Mouse (Mus musculus): ENCODE measurements around the gene Glis2.
"Not testable (repeated sequence)": the region's sequence is repeated elsewhere in the genome, so short reads cannot be mapped to it uniquely, and the experiment has no call there.

Glis2 gene

DNA sequence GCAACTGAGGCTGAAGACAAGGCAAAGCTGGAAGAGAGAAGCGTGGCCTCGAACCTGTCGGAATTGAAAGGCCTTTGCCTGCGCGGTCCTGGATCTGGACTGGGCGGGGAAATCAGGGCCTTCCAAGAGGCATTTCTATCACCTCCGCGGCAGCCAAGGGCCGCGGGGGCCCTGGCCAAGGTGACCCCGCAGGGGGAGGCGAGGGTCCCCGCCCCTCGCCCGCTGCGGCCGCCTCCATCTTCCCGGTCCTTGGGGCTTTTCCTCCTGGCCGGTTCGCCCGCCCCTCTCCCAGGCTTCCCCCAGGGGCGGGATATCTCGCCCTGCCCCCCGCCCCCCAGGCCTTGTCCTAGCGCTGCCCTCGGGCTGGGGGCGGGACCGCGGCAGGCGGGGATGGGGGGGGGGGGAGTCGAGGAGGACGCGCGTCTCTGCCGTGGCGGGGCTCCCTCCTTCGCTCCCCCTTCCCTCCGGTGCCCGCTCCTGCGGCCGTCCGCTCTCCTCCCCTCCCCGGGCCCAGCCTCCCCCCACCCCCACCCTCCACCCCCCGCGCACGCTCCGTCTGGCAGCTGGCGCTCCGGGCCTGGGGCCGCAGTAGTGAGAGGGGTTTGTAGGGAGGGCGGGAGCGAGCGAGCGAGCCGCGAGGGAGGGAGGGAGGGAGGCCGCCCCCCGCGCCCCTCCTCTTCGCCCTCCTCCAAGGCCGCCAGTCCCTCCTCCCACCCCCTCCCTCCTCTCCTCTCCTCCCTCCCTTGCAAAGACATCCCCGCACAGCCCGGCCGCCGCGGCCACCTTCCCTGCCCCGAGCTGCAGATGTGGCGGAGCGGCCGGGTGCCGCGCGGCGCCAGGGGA is at the start of gene Glis2:
Gene Glis2, plus strand, starts transcription at position 743 of the 843 bp plus-strand sequence.
- DNase-seq (ENCODE audit: low spot score): peak; percentile 80

DNA sequence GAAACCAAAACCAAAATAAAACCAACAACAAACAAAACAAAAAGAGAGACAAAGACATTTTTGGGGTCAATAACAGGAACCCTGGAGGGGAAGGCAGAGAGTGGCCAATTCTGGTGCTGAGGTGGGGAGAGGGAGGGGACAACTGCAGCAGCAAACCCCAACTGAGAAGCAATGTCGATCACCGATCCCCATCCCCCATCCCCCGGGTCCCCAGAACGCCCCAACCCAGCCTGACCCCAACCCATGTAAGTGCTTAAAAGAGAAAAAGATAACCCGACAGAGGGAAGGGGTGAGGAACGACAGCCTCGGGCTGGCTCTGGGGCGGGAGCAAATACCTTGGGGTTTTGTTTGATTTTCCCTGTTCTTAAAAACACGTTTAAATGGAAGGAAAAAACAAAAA is 49.7 kb upstream of the Glis2 start:
- peak; percentile 51 for DNase-seq (ENCODE audit: low spot score)

DNA sequence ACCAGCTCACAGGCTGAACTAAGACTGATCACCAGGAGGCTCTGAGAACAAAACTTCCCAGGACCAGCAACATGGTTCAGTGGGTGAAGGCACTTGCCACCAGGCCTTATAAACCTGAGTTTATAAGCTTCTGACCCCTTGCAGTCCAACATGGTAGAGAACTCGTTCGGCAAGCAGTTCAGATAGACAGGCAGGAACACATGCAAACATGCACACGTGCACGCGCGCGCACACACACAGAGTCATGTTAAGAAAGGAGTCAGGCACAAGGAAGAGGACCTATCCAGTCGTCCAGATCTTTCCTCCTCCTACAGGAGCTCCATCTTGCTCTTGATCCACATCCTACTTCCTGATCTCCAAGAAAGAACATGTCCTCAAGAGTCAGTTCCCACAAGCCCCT is 47.7 kb upstream of the Glis2 start:
- DNase-seq (ENCODE audit: low spot score): no peak

DNA sequence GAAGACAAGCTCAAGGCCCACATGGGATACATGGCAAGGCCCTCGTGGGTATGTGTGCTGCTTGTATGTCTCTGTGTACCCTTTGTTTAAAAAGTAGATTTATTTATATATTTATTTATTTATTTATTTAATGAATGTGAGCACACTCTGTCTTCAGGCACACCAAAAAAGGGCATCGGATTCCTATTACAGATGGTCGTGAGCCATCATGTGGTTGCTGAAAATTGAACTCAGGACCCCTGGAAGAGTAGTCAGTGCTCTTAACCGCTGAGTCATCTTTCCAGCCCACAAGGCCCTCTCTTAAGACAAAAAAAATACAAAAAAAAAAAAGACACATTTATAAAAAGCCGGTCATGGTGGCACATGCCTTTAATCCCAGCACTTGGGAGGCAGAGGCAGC is 46.9 kb upstream of the Glis2 start:
- DNase-seq (ENCODE audit: low spot score): no peak

DNA sequence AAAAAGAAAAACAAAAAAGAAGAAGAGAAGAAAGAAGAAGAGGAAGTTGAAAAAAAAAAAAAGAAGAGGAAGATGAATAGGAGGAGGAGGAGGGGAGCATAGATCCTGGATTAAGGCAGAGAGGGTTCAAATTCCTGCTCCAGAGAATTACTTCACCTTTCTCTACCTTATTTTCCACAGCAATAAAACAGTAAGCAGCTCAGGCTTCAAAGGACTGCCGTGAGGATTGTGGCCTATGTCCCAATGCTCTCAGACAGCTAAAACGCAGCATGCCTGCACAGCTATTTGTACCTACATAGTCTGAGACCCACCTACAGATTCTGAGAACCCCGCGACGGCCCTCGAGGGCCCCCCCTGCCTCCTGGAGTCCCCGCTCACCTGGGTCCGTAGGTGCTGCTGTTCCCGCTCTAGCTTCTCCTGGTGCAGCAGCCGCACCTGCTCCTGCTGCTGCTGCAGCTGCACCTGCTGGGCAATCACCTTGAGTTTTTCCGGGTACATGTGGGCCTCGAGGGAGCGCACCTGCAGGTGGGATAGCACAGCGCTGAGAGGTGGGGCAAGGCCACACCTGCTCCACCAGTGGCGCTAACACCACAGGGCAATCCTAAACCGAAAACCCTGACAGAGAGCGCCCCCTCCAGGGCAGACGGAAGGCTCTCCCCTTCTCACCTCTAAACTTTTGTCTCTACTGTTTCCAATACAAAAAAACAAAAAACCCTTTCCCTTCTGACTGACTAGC is 45.4 kb upstream of the Glis2 start:
- peak; percentile 60 for DNase-seq (ENCODE audit: low spot score)

DNA sequence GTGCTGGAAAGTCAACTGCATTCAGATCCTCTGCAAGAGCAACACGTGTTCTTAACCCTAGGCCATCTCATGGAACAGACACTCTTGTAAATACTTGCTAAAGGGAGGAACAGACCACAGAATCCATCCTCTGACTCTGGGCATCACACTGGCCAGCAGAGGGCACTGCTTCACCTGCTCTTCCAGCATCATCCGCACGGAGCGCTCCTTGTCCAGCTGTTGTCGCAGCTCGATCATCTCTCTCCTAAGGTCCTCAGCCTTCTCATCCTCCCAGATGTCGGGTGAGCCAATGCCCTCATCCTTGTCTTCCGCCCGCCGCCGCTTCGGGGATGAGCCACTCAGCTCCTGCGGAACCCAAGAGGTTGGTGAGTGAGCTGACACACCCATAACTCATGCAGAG is 43.5 kb upstream of the Glis2 start:
- DNase-seq (ENCODE audit: low spot score): peak; percentile 85

DNA sequence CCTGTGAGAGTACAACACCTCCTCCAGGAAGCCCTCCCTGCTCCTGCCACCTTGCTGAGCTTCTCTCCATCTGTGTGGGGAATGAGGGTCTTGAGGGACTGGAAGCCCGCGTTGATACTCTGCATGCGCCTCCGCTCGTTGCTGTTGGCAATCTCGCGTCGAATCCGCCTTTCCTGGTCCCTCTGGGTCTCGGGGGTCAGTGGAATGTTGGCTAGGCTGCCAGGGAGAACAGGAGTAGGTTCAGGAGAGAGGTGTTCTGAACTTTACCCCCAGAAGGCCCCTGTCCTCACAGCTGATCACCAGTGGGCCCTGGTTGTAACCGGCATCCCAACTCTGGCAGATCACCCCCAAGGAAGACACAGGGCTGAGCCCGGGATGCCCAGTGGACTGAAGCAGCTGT is 42.6 kb upstream of the Glis2 start:
- no peak for DNase-seq (ENCODE audit: low spot score)

DNA sequence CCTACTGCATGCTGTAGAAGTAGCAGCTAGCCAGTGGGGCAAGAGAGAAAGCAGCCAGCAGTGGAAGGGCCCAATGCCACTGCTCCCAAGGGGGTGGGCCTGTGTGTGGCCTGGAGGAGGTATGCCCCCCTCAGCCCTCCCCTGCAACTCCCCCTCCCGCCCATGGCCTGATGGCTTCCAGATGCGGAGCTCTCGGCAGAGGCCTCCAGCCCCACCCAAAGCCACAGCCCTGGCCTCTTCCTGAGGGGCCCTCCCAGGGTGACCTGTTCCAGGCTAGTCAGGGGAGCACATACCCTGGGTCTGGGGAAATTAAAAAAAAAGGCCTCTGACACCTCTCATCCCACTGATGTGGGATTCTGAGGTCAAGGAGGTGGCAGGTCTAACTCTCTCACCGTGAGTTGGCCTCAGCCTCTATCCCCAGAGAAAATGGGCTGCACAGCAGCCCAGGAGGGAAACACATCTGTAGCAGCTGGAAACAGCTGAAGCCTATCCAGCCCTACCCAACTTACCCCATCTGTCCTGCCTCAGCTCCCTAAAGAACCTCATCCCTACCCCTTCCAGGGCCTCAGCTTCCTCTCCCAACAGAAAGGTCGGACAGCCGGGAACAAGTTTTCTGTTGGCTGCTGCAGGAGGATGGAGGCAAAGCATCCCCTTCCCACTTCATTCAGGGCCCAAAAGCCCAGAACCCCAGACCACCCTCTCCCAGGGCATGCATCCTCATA is 41.5 kb upstream of the Glis2 start:
- DNase-seq (ENCODE audit: low spot score): peak; percentile 63

DNA sequence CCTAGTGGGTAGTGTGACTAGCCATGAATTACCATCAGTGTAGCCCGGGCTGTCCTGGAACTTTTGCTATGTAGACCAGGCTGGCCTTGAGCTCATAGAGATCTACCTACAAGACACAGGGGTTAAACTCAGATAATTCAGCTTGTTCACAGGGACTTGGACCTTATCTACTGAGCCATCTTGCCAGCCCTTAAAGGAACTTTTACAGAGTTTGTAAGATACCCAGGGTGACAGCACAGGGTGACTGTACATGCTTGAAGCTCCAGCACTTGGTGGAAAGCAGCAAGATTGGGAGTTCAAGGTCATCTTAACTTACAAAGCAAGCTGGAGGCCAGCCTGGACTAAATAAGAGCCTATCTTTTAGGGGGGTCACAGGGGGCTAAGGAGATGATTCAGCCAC is 39.0 kb upstream of the Glis2 start:
- no peak for DNase-seq (ENCODE audit: low spot score)

DNA sequence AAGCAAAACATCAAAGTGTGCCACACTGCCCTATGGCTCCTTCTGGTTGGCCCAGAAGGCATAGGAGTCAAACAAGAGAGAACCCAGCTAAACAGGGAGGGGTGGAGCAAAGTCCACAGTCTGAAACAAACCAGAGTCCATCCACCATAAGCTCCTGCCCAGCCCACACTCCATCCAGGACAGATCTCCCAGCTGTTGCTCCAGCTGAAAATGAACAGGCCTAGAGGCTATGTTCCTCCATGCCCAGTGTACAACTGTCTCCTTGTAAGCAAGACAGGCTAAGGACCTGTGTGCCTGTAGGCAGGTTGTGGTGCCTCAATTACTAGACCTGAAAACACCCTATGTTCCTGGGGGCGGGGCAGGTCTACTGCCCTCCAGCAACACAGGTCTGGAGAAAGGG is 37.4 kb upstream of the Glis2 start:
- DNase-seq (ENCODE audit: low spot score): peak; percentile 46

DNA sequence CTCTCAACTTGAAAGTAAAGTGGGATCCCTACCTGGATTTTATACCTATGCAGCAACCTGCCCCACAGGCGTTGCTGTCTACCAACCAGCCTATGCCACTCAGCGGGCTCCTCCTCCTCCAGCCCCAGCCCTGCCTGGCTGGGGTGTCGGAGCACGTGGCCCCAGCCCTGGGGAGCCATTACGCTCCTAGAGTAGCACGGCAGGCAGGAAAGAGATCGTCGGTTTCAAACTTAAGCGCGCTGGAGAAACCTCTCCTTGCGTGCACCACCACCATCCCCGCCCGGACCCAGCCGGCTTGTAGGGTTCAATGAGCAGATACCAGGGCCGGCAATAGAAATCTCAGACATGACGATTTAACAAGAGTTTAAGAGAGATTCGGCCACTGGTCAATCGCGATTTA is 36.6 kb upstream of the Glis2 start:
- DNase-seq (ENCODE audit: low spot score): peak; percentile 73

DNA sequence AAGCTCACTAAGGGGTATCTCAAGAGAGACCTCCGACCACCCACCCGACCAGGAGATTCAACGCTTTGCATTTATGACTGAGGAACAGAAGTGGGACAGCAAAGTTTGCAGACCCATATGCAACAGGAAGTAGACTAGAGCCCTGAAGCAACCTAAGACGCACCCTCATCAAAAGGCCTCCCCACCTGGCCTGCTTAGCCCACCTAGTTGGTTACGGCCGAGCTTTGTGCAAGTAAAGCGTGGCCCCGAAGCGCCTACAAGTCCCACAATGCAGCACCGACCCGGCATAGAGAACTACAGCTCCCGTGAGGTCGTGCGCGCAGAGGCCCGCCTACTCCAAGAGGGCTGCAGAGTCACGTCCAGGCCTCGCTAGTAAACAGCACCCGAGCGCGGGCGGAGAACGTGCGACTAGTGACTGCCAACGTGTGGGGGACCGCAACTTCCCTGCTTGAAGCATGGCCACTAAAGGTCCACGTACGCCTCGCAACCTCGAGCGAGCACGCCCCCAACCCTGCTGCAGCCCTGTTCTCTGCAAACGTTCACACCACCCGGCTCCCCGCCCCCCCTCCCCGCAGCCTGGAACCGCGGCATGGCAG is 36.0 kb upstream of the Glis2 start:
- DNase-seq (ENCODE audit: low spot score): peak; percentile 89

DNA sequence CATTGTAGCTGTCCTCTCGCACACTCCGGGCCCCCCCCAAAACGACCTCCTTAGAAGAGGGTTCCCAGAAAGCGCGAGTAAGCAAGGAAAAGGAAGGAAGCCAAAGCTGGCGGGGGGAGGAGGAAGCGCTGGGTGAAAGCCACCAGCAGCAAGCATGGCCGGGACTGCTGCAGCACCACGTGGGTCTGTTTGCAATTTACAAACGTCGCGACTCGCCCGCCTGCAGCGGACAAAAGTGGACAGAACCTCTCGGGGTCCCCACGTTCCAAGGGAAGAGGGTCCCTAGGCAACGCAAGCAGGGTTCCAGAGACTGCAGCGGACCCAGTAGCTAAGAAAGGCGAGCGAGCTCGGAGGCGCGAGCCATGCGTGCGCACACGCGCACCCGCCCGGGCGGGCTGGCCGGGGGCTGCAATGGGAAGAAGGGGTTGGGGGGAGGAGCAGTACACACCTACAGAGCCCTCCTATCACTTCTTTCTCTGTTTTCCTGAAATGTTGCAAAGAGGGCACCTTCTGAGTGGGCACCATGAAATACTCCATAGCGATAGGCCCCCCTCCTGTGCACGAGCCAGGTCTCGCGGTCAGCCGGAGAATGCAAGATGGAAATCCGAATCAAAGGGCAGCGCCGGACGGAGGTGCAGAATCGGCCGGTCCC is 35.4 kb upstream of the Glis2 start:
- DNase-seq (ENCODE audit: low spot score): peak; percentile 76

DNA sequence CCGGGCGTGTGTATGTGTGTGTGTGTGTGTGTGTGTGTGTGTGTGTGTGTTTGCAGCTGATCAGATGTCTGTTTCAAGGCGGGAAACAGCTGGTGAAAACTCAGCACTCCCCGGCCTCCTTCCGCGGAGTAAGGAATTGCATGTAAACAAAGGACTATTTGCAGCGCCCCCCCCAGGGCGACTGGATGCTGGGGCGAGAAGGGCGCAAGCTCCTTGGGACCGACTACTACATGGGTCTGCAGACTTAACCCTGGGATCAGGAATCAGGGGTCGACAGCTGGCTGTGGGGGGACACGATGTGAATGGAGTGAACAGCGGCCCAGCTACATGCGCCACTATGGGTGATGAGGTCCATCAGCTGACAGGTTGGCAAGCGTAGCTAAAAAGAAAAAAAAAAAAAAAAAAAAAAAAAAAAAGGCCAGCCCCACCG is 34.8 kb upstream of the Glis2 start, which contains the start of gene Tfap4:
Gene Tfap4, minus strand, starts transcription at position 140 of the 430 bp plus-strand sequence.
- peak; percentile 88 for DNase-seq (ENCODE audit: low spot score)

DNA sequence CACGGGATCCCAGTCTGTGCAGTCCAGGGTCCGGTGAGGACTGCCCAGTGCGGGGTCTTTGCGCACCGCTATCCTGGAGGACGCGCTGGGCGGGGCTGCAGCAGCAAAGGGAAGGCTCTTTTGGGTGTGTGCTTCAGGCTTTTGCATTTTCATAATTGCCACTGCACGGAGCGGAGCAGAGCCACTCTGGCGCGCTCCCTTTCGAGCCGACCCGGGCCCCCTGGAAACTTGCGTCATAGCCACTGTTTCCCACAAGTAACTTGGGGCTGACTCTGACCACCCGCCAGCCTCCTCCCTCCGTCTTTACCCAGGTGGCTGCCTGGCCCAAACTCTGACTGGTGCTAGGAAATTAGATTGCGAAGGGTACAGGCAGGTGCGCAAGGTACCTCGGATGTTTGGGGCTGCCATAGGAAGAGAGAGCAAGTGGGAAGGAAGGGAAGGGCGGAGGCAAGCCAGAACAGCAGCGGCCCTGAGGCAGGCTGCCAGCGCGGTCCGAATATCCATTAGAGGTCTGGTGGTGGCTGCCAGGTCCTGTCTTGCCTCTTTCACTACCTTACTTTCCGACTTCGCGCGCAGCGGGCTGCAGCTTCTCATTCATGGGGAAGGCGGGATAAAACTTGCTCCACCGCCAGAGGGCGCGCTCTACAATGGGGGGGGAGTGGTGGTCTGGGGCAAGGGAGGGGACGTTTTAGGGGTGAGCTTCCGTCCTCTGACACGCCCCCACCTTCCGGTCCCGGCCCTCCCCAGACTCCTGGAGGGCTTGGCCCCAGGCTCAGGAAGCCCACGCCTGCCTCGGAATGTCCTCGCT is 34.2 kb upstream of the Glis2 start:
- peak; percentile 84 for DNase-seq (ENCODE audit: low spot score)

DNA sequence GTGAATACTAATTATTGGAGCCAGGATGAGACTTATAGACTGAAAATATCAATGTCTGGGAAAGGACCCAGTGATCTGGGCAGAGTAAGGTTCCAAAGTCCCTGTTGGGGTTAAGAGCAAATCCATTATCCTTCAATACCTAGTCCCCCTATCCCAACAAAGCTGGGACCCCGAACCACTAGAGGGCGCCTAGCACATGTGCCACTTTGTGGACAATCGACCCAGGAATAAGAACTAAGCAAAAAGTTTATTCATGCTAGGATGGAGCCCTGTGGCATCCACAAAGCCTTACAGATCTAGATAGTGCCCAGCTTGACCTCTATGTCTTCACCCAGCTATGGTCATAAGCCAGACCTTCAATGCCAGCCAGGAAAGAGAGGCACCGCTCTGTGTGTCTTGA is 26.6 kb upstream of the Glis2 start:
- peak; percentile 94 for DNase-seq (ENCODE audit: low spot score)

DNA sequence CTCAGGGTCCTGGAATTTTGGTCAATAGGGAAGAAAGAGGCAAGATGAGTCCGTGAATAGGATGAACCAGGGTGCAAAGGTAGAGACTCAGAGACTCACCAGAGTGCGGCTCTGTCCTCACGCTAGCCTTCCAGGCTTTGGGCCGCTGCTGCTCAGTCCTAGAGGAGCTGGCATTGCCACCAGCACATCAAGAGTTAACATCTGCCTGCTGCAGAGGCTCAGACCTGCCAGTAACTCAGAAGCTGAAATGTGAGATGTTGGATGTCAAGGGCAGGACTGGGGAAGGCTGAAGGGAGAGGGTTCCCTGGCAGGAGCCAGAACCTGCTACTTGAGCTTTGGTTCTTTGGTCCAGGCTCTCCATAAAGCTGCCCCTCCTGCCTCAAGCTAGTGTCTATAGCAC is 23.8 kb upstream of the Glis2 start:
- no peak for DNase-seq (ENCODE audit: low spot score)

DNA sequence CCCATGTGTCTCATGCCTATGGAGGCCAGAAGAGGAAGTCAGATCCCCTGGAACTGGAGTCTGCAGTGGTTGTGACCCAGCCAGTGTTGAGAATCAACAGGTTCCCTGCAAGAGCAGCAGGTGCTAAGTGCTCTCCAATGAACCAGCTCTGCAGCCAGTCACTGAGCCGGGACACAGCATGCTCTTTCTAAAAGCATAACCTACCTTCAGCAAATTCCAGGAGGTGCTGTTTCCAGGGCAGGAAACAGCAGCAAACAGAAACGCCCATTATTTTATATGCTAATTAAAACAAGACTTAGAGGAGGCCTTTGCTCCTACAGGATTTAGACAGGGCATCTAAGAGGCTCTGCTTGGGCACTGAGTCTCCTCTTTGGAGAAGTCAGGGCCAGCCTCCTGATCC is 18.5 kb upstream of the Glis2 start:
- no peak for DNase-seq (ENCODE audit: low spot score)

DNA sequence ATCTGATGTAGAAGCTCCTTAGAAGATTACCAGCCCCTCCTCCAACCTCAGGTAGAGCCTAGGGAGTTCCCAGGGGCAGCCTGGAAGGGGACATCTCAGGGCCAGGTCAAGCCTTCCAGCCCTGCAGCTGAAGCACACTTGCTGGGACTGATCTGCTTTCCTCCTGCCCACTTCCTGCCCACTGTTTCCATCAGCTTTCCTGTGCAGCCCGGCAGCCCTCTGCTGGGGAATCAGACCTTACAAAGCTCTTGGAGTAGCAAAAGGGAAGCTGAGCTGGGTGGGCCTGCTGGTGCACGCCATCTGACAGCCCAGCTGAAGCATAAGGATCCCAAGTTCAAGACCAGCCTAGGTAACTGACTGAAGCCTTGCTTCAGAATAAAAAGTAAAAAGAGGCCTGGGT is 17.6 kb upstream of the Glis2 start:
- no peak for DNase-seq (ENCODE audit: low spot score)

DNA sequence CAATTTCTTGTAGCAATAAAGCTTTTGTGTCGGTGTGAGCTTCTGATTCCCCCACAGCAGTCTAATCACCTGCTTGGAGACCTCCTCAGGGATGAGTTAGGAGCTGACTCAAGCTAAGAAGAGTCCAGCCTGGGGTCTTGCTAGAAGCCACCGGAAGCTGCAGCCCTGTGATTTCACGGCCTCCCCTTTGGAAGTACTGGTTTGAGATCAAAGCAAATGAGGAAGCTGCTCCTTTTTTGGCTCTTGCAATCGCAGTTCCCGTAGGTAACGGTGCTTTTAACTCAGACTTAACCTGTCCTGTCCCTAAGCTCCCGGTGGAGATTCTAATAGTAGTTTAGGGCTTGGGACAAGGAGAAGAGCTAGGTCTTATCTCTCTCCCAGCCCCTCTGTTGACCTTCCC is 15.9 kb upstream of the Glis2 start:
- no peak for DNase-seq (ENCODE audit: low spot score)

DNA sequence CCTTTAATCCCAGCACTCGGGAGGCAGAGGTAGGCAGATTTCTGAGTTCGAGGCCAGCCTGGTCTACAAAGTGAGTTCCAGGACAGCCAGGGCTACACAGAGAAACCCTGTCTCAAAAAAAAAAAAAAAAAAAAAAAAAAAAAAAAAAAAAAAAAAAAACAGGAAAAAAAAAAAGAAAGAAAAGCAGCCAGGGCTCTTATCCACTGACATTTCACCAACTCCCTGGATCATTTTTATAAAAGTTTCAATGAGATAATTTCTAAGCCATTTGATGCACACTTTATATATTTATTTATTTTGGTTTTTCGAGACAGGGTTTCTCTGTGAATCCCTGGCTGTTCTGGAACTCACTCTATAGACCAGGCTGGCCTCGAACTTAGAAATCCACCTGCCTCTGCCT is 13.3 kb upstream of the Glis2 start:
- not testable (repeated sequence) for DNase-seq (ENCODE audit: low spot score)

Data from testis, postnatal 10 days (tissue).